Mouse (Mus musculus): Measurements from ENCODE around the gene Acadvl. TPM values are rescaled to one million over a fixed set of nuclear protein-coding genes. Genes with fewer than 3 reads are reported as not detected.

The Acadvl gene
- total RNA-seq, 2 experiments from 2014 or later = 56.4 to 67.1 TPM

GRCm38 (mm10) chr11:70005521-70005920 is 9.7 kb downstream of the Acadvl start:
- DNase-seq (ENCODE audit: low spot score in 2 of 2) = no peak

GRCm38 (mm10) chr11:70002471-70002870 is 12.7 kb downstream of the Acadvl start:
- no peak for DNase-seq (ENCODE audit: low spot score in 2 of 2)

- DNase-seq (ENCODE audit: low spot score in 2 of 2) = no peak
These were observed 13.3 kb downstream of the Acadvl start for GRCm38 (mm10) chr11:70001865-70002264.

- DNase-seq (ENCODE audit: low spot score in 2 of 2) = no peak
These were observed 14.1 kb downstream of the Acadvl start for GRCm38 (mm10) chr11:70001159-70001558.

- DNase-seq (ENCODE audit: low spot score in 2 of 2) = peak; percentile 84 to 94
These were observed 14.8 kb downstream of the Acadvl start, which contains the start of gene Dvl2 for GRCm38 (mm10) chr11:70000396-70000898. TSS of gene Dvl2 (plus strand) at chr11:70000595.

GRCm38 (mm10) chr11:69999666-70000065 is 15.5 kb downstream of the Acadvl start:
- no peak for DNase-seq (ENCODE audit: low spot score in 2 of 2)

- no peak for DNase-seq (ENCODE audit: low spot score in 2 of 2)
These were observed 16.4 kb downstream of the Acadvl start for GRCm38 (mm10) chr11:69998567-69999491.

GRCm38 (mm10) chr11:69997070-69997509 is 18.1 kb downstream of the Acadvl start:
- peak in 1 of 2 experiments; percentile 75 for DNase-seq (ENCODE audit: low spot score in 2 of 2)

GRCm38 (mm10) chr11:69996161-69997061 is 18.8 kb downstream of the Acadvl start:
- DNase-seq (ENCODE audit: low spot score in 2 of 2) = no peak

- peak; percentile 98 for DNase-seq (ENCODE audit: low spot score in 2 of 2)
These were observed 19.7 kb downstream of the Acadvl start, which contains the start of gene Phf23 for GRCm38 (mm10) chr11:69995391-69995960. TSS of gene Phf23 (plus strand) at chr11:69995777.

GRCm38 (mm10) chr11:69994401-69995090 is 20.7 kb downstream of the Acadvl start:
- no peak for DNase-seq (ENCODE audit: low spot score in 2 of 2)

GRCm38 (mm10) chr11:69992932-69993331 is 22.3 kb downstream of the Acadvl start:
- DNase-seq (ENCODE audit: low spot score in 2 of 2) = no peak

- no peak for DNase-seq (ENCODE audit: low spot score in 2 of 2)
These were observed 22.8 kb downstream of the Acadvl start for GRCm38 (mm10) chr11:69992396-69992795.

- DNase-seq (ENCODE audit: low spot score in 2 of 2) = no peak
These were observed 23.5 kb downstream of the Acadvl start for GRCm38 (mm10) chr11:69991711-69992110.

GRCm38 (mm10) chr11:69990850-69991691 is 24.1 kb downstream of the Acadvl start, which contains the start of gene Gabarap:
TSS of gene Gabarap (plus strand) at chr11:69991143.
- peak; percentile 95 to 98 for DNase-seq (ENCODE audit: low spot score in 2 of 2)

GRCm38 (mm10) chr11:69989949-69990348 is 25.3 kb downstream of the Acadvl start:
- no peak for DNase-seq (ENCODE audit: low spot score in 2 of 2)

- DNase-seq (ENCODE audit: low spot score in 2 of 2) = no peak
These were observed 30.8 kb downstream of the Acadvl start for GRCm38 (mm10) chr11:69984431-69984830.

- no peak for DNase-seq (ENCODE audit: low spot score in 2 of 2)
These were observed 31.8 kb downstream of the Acadvl start for GRCm38 (mm10) chr11:69983377-69983776.

- DNase-seq (ENCODE audit: low spot score in 2 of 2) = no peak
These were observed 32.3 kb downstream of the Acadvl start for GRCm38 (mm10) chr11:69982877-69983276.
